Mouse (Mus musculus) lung, postnatal 0 days (tissue): ENCODE measurements at regions not wholly inside any gene's neighbourhood (a gene's known extent, or its start where the extent isn't known, plus 50 kb on each side); places are given as distances from the start of the nearest gene placed in this dataset.

Experiments used
- CTCF ChIP-seq: IDR thresholded peaks from 2 replicates; pipeline ENCODE4 v1.5.1; 2016; ENCODE audit warnings: antibody characterized with exemption, mild to moderate bottlenecking
- EP300 ChIP-seq: IDR thresholded peaks from 2 replicates; pipeline ENCODE4 v1.6.1; 2016; ENCODE audit warnings: antibody characterized with exemption, mild to moderate bottlenecking, control low read depth

DNA sequence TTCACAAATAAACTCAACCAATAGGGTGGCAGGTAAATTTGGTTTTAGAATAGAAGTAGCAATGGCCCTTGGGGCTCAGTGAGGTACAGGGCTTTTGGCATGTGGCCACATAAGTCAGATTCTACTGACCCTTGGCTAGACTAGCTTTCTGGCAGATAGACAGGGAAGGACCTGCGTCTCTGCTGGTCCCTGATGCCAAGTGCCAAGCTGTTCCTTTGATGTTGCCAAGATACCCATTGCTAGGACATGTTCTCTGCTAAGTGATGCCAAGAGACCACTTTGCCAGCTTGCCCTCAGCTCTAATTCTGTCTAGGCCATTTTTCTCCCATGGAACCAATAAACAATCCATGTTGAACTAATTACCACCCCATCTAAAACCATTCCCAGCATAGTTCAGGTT lies 110.5 kb upstream of the Adcy1 start:
- no peak for TF ChIP-seq CTCF
- no peak for TF ChIP-seq EP300
